Mouse (Mus musculus): ENCODE measurements around the gene Lpgat1. TPM values are rescaled to one million over a fixed set of nuclear protein-coding genes. Genes with fewer than 3 reads are reported as not detected.

Gene Lpgat1
- polyA plus RNA-seq (2015; fragmentation: Nextera tagmentation; extraction: Ambion mirVana), result 4.5 and 5.3 TPM in 2 replicates

DNA sequence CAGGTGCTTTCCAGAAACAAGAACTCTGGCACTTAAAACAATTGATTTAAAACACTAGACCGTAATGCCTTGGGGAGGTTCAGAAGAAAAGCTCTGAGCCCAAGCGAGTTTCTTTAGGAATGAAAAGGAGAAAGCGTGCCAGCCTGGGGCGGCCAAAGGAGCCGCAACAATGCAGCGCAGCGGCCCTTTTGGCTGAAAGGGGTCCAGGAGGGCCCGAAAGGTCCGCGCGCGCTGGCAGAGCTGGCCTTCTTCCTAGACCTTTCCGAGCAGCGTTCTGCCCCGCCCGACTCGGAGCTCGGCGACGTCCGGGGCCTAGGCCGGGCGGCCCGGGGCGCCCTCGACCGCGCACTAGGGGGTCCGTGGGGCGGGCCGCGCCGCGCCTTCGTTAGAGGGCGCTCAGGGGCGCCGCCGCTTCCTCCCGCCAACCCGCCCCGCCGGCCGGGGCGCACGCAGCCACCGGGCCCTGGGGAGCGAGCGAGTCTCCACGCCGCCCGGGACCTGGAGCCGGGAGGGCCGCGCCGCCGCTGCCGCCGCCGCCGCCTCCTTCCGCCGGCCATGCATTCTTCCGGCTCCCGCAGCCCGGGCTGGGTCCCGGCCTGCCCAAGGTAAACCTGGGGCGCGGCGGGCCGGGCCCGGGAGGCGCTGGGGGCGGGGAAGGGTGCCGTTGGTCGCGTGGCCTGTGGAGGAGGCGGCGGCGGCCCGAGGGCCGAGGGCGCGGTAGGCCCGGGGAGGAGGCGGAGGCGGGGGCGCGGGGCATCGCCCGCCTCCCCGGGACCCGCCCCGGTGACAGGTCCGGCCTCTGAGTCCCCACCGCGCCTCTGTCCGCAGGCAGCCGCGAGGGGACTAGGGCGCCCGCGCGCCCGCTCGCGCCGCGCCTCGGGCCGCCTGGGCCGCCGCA is at the start of gene Lpgat1:
TSS of gene Lpgat1 (plus strand) at position 234 of the 898 bp plus-strand sequence.
- under 1% methylated on average over 83 of the region's 113 CpGs for WGBS (ENCODE audit: insufficient replicate concordance)
- ATAC-seq (ENCODE audit: low read depth), result peak; percentile 86
- Histone ChIP-seq H3K36me3 (ENCODE audit: control insufficient read depth, insufficient read depth) (no peaks in the 10 kb centered on the region), H3K9ac (ENCODE audit: low read depth, low read length) (peak within 1 kb of the TSS; percentile 67), H3K27ac (ENCODE audit: low read length) (peak within 1 kb of the TSS; percentile 79), H3K4me2 (ENCODE audit: low read depth, low read length) (peak within 1 kb of the TSS; percentile 56), H3K9me3 (replicated peaks; ENCODE audit: control insufficient read depth, low read length) (no peaks in the 10 kb centered on the region), H3K4me3 (ENCODE audit: low read depth, low read length) (peak within 1 kb of the TSS; percentile 68), H3K4me1 (ENCODE audit: control insufficient read depth, low read depth, low read length) (peaks cover 2% of the 10 kb centered on the region), H3K27me3 (ENCODE audit: control insufficient read depth, insufficient read depth, low read depth, low read length) (peaks cover 31% of the 10 kb centered on the region)

DNA sequence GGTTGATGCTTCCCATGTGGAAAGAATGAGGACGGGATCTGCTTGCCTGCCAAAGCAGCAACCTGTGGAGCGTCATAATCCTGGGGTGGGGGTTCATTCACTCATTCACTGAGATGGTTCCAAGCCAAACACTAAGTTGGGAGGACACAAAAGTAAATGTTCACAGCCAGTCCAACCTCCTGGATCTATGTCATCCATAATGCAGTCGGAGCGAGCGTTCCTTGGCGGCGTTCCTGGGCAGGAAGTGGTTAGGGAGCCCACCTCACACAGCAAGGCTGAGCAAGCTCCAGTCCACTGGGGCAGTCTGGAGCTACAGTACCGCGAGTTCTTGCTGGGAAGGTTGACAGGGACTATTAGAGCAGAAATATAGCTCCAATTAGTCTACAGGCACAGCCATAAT is 49.6 kb upstream of the Lpgat1 start:
- Histone ChIP-seq H3K4me3 (ENCODE audit: low read depth, low read length) (no peak overlapping the region), H3K4me2 (ENCODE audit: low read depth, low read length) (no peak overlapping the region), H3K27me3 (ENCODE audit: control insufficient read depth, insufficient read depth, low read depth, low read length) (no peaks in the 10 kb centered on the region), H3K9ac (ENCODE audit: low read depth, low read length) (no peak overlapping the region), H3K27ac (ENCODE audit: low read length) (no peak overlapping the region), H3K36me3 (ENCODE audit: control insufficient read depth, insufficient read depth) (no peaks in the 10 kb centered on the region), H3K4me1 (ENCODE audit: control insufficient read depth, low read depth, low read length) (no peaks in the 10 kb centered on the region), H3K9me3 (replicated peaks; ENCODE audit: control insufficient read depth, low read length) (no peaks in the 10 kb centered on the region)
- no peak for ATAC-seq (ENCODE audit: low read depth)
- WGBS (ENCODE audit: insufficient replicate concordance), result 48% methylated on average over 9 of the region's 9 CpGs

DNA sequence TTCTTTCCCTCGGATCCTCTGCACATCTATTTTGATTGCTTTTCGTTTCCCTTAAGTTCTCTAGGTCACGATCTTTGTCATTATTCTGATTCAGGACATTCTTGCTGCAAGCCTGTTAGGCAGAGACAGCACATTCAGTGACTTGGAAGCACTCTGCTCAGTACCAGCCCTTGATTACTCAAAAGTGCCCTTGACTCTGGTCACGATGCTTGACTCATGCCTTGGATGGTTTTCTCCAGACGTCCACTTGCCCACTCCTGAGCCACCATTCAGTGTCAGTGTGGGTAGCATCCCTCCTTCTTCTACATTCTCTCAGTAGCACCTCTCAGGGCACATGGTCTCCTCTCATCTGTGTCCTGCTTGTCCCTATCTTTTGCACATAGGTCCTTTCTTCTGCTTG is 43.6 kb upstream of the Lpgat1 start:
- no peaks in the 10 kb centered on the region for H3K9me3 ChIP-seq (replicated peaks; ENCODE audit: control insufficient read depth, low read length)
- H3K4me2 ChIP-seq (ENCODE audit: low read depth, low read length), result no peak overlapping the region
- no peak for ATAC-seq (ENCODE audit: low read depth)
- 64% methylated on average over 5 of the region's 5 CpGs for WGBS (ENCODE audit: insufficient replicate concordance)
- H3K9ac ChIP-seq (ENCODE audit: low read depth, low read length), result no peak overlapping the region
- no peak overlapping the region for H3K27ac ChIP-seq (ENCODE audit: low read length)
- H3K27me3 ChIP-seq (ENCODE audit: control insufficient read depth, insufficient read depth, low read depth, low read length), result no peaks in the 10 kb centered on the region
- no peaks in the 10 kb centered on the region for H3K4me1 ChIP-seq (ENCODE audit: control insufficient read depth, low read depth, low read length)
- no peak overlapping the region for H3K4me3 ChIP-seq (ENCODE audit: low read depth, low read length)
- no peaks in the 10 kb centered on the region for H3K36me3 ChIP-seq (ENCODE audit: control insufficient read depth, insufficient read depth)

DNA sequence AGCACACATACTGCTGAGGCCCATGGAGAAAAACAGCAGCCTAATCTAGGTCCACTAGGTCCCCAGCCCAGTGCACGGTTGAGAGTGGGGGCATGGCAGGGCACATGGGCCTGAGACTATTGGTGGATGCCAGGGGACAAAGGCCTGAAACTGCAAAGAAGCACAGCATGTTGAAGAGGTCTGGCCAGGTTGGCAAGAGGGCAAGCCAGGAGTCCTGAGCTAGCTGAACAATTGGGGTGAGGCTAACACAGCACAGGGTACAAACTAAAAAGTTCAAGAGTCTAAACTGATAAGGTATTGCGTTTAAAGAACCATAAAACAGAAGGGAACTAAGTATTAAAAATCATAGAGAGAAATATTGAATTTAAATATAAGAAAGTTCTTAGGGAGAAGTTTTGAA is 36.0 kb upstream of the Lpgat1 start:
- Histone ChIP-seq H3K27me3 (ENCODE audit: control insufficient read depth, insufficient read depth, low read depth, low read length) (no peaks in the 10 kb centered on the region), H3K9me3 (replicated peaks; ENCODE audit: control insufficient read depth, low read length) (peaks cover 5% of the 10 kb centered on the region), H3K4me2 (ENCODE audit: low read depth, low read length) (no peak overlapping the region), H3K9ac (ENCODE audit: low read depth, low read length) (no peak overlapping the region), H3K27ac (ENCODE audit: low read length) (no peak overlapping the region), H3K4me3 (ENCODE audit: low read depth, low read length) (no peak overlapping the region), H3K36me3 (ENCODE audit: control insufficient read depth, insufficient read depth) (no peaks in the 10 kb centered on the region), H3K4me1 (ENCODE audit: control insufficient read depth, low read depth, low read length) (no peaks in the 10 kb centered on the region)
- no peak for ATAC-seq (ENCODE audit: low read depth)
- 45% methylated on average over 2 of the region's 2 CpGs for WGBS (ENCODE audit: insufficient replicate concordance)

DNA sequence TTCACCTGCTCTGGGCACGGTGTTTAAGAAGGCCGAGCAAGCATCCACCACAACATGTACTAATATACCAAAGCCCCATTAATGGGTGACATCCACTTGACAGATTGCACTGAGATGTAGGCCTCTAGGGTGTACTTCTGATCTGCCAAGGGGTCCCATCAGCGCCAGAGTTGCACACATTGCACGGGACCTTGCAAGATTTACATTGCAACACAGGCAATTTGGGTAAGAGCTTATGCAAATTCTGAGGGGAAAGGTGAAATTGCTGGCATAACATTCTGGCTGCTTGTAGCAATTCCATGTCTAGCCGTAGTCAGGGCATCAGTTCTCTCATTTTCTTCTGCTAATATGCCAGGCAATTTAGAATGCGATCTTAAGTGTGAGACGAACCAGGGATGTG is 30.1 kb upstream of the Lpgat1 start:
- Histone ChIP-seq H3K36me3 (ENCODE audit: control insufficient read depth, insufficient read depth) (no peaks in the 10 kb centered on the region), H3K4me1 (ENCODE audit: control insufficient read depth, low read depth, low read length) (no peaks in the 10 kb centered on the region), H3K9me3 (replicated peaks; ENCODE audit: control insufficient read depth, low read length) (peaks cover 5% of the 10 kb centered on the region), H3K4me3 (ENCODE audit: low read depth, low read length) (no peak overlapping the region), H3K27ac (ENCODE audit: low read length) (no peak overlapping the region), H3K9ac (ENCODE audit: low read depth, low read length) (no peak overlapping the region), H3K4me2 (ENCODE audit: low read depth, low read length) (no peak overlapping the region), H3K27me3 (ENCODE audit: control insufficient read depth, insufficient read depth, low read depth, low read length) (no peaks in the 10 kb centered on the region)
- ATAC-seq (ENCODE audit: low read depth), result no peak; the same call in 1 of the 2 replicates
- 71% methylated on average over 7 of the region's 7 CpGs for WGBS (ENCODE audit: insufficient replicate concordance)

DNA sequence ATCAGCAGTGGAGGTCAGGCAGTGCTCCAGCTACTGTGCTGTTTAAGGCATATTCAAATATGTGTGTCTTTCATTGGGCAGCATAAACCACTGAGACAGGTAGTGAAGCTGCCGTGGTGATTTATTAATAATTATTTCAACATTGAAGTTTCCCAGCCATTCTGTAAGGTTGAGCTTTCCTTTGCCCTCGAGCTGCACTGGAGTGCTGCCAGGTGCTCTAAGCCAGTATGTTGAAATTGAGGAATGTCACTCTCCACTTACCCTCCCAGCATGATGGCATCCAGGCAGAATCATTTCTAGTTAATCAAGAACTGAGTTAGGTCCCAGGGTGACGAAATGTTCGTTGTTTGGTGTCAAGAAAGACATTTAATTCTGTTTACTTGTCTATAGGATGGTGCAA is 24.4 kb upstream of the Lpgat1 start:
- Histone ChIP-seq H3K9me3 (replicated peaks; ENCODE audit: control insufficient read depth, low read length) (no peaks in the 10 kb centered on the region), H3K4me3 (ENCODE audit: low read depth, low read length) (no peak overlapping the region), H3K4me1 (ENCODE audit: control insufficient read depth, low read depth, low read length) (no peaks in the 10 kb centered on the region), H3K27ac (ENCODE audit: low read length) (no peak overlapping the region), H3K9ac (ENCODE audit: low read depth, low read length) (no peak overlapping the region), H3K4me2 (ENCODE audit: low read depth, low read length) (no peak overlapping the region), H3K36me3 (ENCODE audit: control insufficient read depth, insufficient read depth) (no peaks in the 10 kb centered on the region), H3K27me3 (ENCODE audit: control insufficient read depth, insufficient read depth, low read depth, low read length) (no peaks in the 10 kb centered on the region)
- 35% methylated on average over 4 of the region's 4 CpGs for WGBS (ENCODE audit: insufficient replicate concordance)
- ATAC-seq (ENCODE audit: low read depth), result peak; percentile 77

DNA sequence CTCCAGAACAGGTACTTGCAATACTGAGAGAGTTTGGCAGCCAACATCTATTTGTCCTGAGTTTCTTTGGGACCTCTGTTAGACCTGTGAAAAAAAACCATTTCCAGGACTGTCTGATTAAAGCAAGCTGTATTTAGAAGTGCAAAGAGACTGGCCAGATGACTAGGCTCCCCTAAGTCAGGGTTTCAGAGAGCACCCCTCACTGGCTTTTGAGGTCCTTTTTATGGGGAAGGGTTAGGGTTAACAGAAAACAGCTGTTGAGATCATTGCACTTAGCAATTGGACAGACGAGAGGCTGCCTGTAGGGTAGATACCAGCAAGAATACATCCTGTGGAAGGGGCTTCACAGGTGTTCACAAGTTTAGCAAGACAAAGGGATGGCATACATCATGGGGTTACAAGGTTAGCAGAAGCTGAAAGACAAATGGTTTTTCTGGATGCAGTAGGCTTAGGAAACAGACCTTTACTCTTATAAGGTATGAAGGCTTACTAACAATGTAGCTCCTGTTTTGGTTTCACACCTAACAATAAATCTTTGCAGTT is 19.3 kb upstream of the Lpgat1 start:
- 27% methylated on average over 1 of the region's 1 CpGs for WGBS (ENCODE audit: insufficient replicate concordance)
- no peaks in the 10 kb centered on the region for H3K36me3 ChIP-seq (ENCODE audit: control insufficient read depth, insufficient read depth)
- H3K27ac ChIP-seq (ENCODE audit: low read length), result no peak overlapping the region
- H3K4me2 ChIP-seq (ENCODE audit: low read depth, low read length), result no peak overlapping the region
- no peak overlapping the region for H3K4me3 ChIP-seq (ENCODE audit: low read depth, low read length)
- no peak overlapping the region for H3K9ac ChIP-seq (ENCODE audit: low read depth, low read length)
- no peaks in the 10 kb centered on the region for H3K9me3 ChIP-seq (replicated peaks; ENCODE audit: control insufficient read depth, low read length)
- no peaks in the 10 kb centered on the region for H3K27me3 ChIP-seq (ENCODE audit: control insufficient read depth, insufficient read depth, low read depth, low read length)
- H3K4me1 ChIP-seq (ENCODE audit: control insufficient read depth, low read depth, low read length), result no peaks in the 10 kb centered on the region
- no peak for ATAC-seq (ENCODE audit: low read depth)

DNA sequence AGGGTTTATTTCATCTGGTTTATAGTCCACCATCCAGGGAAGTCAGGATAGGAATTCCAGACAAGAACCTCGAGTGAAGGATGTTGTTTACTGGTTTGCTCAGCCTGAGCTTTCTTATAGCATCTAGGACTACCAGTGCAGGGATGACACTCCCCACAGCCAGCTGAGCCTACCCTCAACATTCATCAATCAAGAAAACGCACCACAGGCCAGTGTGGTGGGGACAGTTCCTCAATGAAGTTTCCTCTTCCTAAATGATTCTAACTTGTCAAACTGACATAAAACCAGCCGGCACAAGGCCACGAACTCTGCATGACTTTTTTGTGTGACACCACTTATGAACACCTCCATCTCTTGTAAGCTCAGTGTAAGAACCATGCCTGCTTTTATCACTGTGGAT is 13.1 kb upstream of the Lpgat1 start:
- Histone ChIP-seq H3K4me2 (ENCODE audit: low read depth, low read length) (no peak overlapping the region), H3K9me3 (replicated peaks; ENCODE audit: control insufficient read depth, low read length) (no peaks in the 10 kb centered on the region), H3K27ac (ENCODE audit: low read length) (no peak overlapping the region), H3K4me1 (ENCODE audit: control insufficient read depth, low read depth, low read length) (no peaks in the 10 kb centered on the region), H3K4me3 (ENCODE audit: low read depth, low read length) (no peak overlapping the region), H3K27me3 (ENCODE audit: control insufficient read depth, insufficient read depth, low read depth, low read length) (no peaks in the 10 kb centered on the region), H3K9ac (ENCODE audit: low read depth, low read length) (no peak overlapping the region), H3K36me3 (ENCODE audit: control insufficient read depth, insufficient read depth) (no peaks in the 10 kb centered on the region)
- no peak for ATAC-seq (ENCODE audit: low read depth)
- 22% methylated on average over 4 of the region's 4 CpGs for WGBS (ENCODE audit: insufficient replicate concordance)

DNA sequence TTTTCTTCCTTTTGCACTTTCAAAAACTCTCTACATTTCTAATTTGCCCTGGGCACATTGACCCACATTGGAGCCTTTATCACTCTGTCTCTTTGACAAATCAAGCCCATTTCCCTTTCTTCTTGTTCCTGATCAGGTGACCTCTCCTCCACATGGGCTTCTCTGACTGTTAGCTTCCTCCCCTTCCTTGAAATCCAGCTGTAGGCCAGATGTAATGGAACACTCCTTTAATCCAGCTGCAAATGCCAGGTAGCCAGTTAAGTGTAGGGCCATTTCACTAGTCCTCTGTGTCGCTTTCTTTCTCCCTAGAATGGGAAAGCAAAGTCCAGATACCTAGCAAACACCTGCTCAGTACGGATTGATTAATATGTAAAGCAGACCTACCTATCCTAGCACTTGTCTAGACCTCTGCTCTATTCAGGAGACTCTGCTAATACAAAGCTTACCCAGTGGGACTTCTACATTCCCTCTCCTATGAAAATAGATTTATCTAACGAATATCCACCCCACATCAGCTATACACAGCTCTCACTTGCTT is 11.0 kb upstream of the Lpgat1 start:
- H3K9me3 ChIP-seq (replicated peaks; ENCODE audit: control insufficient read depth, low read length), result no peaks in the 10 kb centered on the region
- H3K27ac ChIP-seq (ENCODE audit: low read length), result no peak overlapping the region
- WGBS (ENCODE audit: insufficient replicate concordance), result 37% methylated on average over 3 of the region's 3 CpGs
- no peak overlapping the region for H3K4me2 ChIP-seq (ENCODE audit: low read depth, low read length)
- no peak overlapping the region for H3K9ac ChIP-seq (ENCODE audit: low read depth, low read length)
- no peaks in the 10 kb centered on the region for H3K27me3 ChIP-seq (ENCODE audit: control insufficient read depth, insufficient read depth, low read depth, low read length)
- no peak overlapping the region for H3K4me3 ChIP-seq (ENCODE audit: low read depth, low read length)
- ATAC-seq (ENCODE audit: low read depth), result 0 out of 2 replicates have a peak, but pooled peaks have one; percentile 13
- H3K4me1 ChIP-seq (ENCODE audit: control insufficient read depth, low read depth, low read length), result no peaks in the 10 kb centered on the region
- H3K36me3 ChIP-seq (ENCODE audit: control insufficient read depth, insufficient read depth), result no peaks in the 10 kb centered on the region

All from liver, embryonic 16.5 days (tissue).